Mouse (Mus musculus) midbrain, embryonic 13.5 days (tissue): Measurements from ENCODE around the gene Ltc4s. TPM values are rescaled to one million over a fixed set of nuclear protein-coding genes. Genes with fewer than 3 reads are reported as not detected.

Experiments used
- ATAC-seq: fragments of 200-750 bp; cut with Nextera tagmentation; 2 replicates; pipeline ENCODE4 v1.8.0; 2017; ENCODE audit warnings: mild to moderate bottlenecking, moderate TSS enrichment, moderate library complexity
- H3K27ac ChIP-seq: fragments of 300-500 bp; sonication (generic); 2 replicates; pipeline ENCODE4 v1.5.1; 2015; ENCODE audit warnings: inconsistent platforms, mild to moderate bottlenecking, moderate library complexity
- H3K27me3 ChIP-seq: fragments of 300-500 bp; sonication (generic); 2 replicates; pipeline ENCODE4 v1.6.1; 2015; ENCODE audit warnings: mild to moderate bottlenecking, inconsistent platforms
- H3K36me3 ChIP-seq: fragments of 300-500 bp; sonication (generic); 2 replicates; pipeline ENCODE4 v1.6.1; 2015; ENCODE audit warnings: mild to moderate bottlenecking, inconsistent platforms
- H3K4me1 ChIP-seq: fragments of 300-500 bp; sonication (generic); replicated peaks from 2 replicates; pipeline ENCODE4 v1.6.1; 2015; ENCODE audit warnings: inconsistent platforms
- H3K4me2 ChIP-seq: fragments of 300-500 bp; sonication (generic); replicated peaks from 2 replicates; pipeline ENCODE4 v1.6.1; 2015; ENCODE audit warnings: moderate library complexity, mild to moderate bottlenecking, inconsistent platforms
- H3K4me3 ChIP-seq: fragments of 300-500 bp; sonication (generic); replicated peaks from 2 replicates; pipeline ENCODE4 v1.5.1; 2015; ENCODE audit warnings: mild to moderate bottlenecking, inconsistent platforms
- H3K9ac ChIP-seq: fragments of 300-500 bp; sonication (generic); replicated peaks from 2 replicates; pipeline ENCODE4 v1.6.1; 2015; ENCODE audit warnings: mild to moderate bottlenecking, inconsistent platforms
- H3K9me3 ChIP-seq: fragments of 300-500 bp; sonication (generic); 2 replicates; pipeline ENCODE4 v1.6.1; 2016; ENCODE audit warnings: mild to moderate bottlenecking, inconsistent platforms
- WGBS: fragments of 180-500 bp; shearing (Covaris S2); methylation state at CpG from one replicate; pipeline ENCODE4 v1.1.7; 2015; 5-methylcytosine and 5-hydroxymethylcytosine counted together
- polyA plus RNA-seq: library from polyadenylated mRNA; unstranded; fragments of >200 nt; fragmentation: Nextera tagmentation; extraction: Ambion mirVana; gene quantifications from 2 replicates; pipeline ENCODE4 v1.2.1, GENCODE M21; 2015

The Ltc4s gene
- polyA plus RNA-seq, 1 experiment from 2014 or later: 1.2 TPM

GRCm38 (mm10) chr11:50243926-50244325 is 5.5 kb upstream of the Ltc4s start:
- Histone ChIP-seq H3K36me3 (no peaks in the 10 kb centered on the region), H3K27me3 (0 out of 2 replicates have a peak, but pooled peaks cover 6% of the 10 kb centered on the region), H3K9ac (no peak overlapping the region), H3K4me3 (no peak overlapping the region), H3K27ac (no peak overlapping the region), H3K9me3 (no peaks in the 10 kb centered on the region), H3K4me2 (no peak overlapping the region), H3K4me1 (no peaks in the 10 kb centered on the region)
- 77% methylated on average over 6 of the region's 6 CpGs for WGBS
- no peak for ATAC-seq

GRCm38 (mm10) chr11:50240235-50240911 is 2.0 kb upstream of the Ltc4s start:
- no peak overlapping the region for H3K27ac ChIP-seq

GRCm38 (mm10) chr11:50238821-50239791 is 690 bp upstream of the Ltc4s start:
- no peaks in the 10 kb centered on the region for H3K9me3 ChIP-seq
- peaks cover 44% of the 10 kb centered on the region for H3K27me3 ChIP-seq
- H3K27ac ChIP-seq: no peak overlapping the region
- ATAC-seq: no peak
- peaks cover 20% of the 10 kb centered on the region for H3K4me1 ChIP-seq
- no peak overlapping the region for H3K4me3 ChIP-seq
- no peak overlapping the region for H3K9ac ChIP-seq
- WGBS: 91% methylated on average over 9 of the region's 9 CpGs
- H3K36me3 ChIP-seq: peaks cover 11% of the 10 kb centered on the region
- H3K4me2 ChIP-seq: no peak overlapping the region

More at GRCm38 (mm10) chr11:50240235-50240911, 2.0 kb upstream of the Ltc4s start:
- Histone ChIP-seq H3K27me3 (peaks cover 34% of the 10 kb centered on the region), H3K36me3 (no peaks in the 10 kb centered on the region), H3K4me2 (no peak overlapping the region), H3K4me3 (no peak overlapping the region), H3K9me3 (no peaks in the 10 kb centered on the region), H3K4me1 (peaks cover 20% of the 10 kb centered on the region), H3K9ac (no peak overlapping the region)
- WGBS: 94% methylated on average over 7 of the region's 7 CpGs
- ATAC-seq: no peak

GRCm38 (mm10) chr11:50236937-50237835 is 1.2 kb downstream of the Ltc4s start:
- H3K9me3 ChIP-seq: no peaks in the 10 kb centered on the region
- WGBS: 2% methylated on average over 66 of the region's 66 CpGs
- H3K4me1 ChIP-seq: peaks cover 20% of the 10 kb centered on the region
- H3K27ac ChIP-seq: no peak overlapping the region
- peak overlapping the region; percentile 61 for H3K4me3 ChIP-seq
- ATAC-seq: peak; percentile 77
- H3K36me3 ChIP-seq: peaks cover 30% of the 10 kb centered on the region
- H3K9ac ChIP-seq: peak overlapping the region; percentile 56
- peak overlapping the region; percentile 94 for H3K4me2 ChIP-seq
- peaks cover 44% of the 10 kb centered on the region for H3K27me3 ChIP-seq

GRCm38 (mm10) chr11:50236540-50236936 is 1.9 kb downstream of the Ltc4s start:
- H3K4me3 ChIP-seq: peak overlapping the region; percentile 61
- H3K36me3 ChIP-seq: peaks cover 37% of the 10 kb centered on the region
- no peaks in the 10 kb centered on the region for H3K9me3 ChIP-seq
- H3K4me1 ChIP-seq: peaks cover 20% of the 10 kb centered on the region
- H3K4me2 ChIP-seq: peak overlapping the region; percentile 94
- ATAC-seq: peak; percentile 84
- H3K27me3 ChIP-seq: peaks cover 44% of the 10 kb centered on the region
- under 1% methylated on average over 26 of the region's 27 CpGs for WGBS
- H3K9ac ChIP-seq: peak overlapping the region; percentile 56
- H3K27ac ChIP-seq: 0 out of 2 replicates have a peak overlapping the region, but pooled peaks have one; percentile 4

GRCm38 (mm10) chr11:50234606-50235005 is 3.8 kb downstream of the Ltc4s start:
- Histone ChIP-seq H3K4me1 (peaks cover 29% of the 10 kb centered on the region), H3K9ac (no peak overlapping the region), H3K27ac (no peak overlapping the region), H3K27me3 (peaks cover 49% of the 10 kb centered on the region), H3K9me3 (no peaks in the 10 kb centered on the region), H3K4me2 (no peak overlapping the region), H3K4me3 (no peak overlapping the region), H3K36me3 (peaks cover 42% of the 10 kb centered on the region)
- WGBS: 91% methylated on average over 25 of the region's 25 CpGs
- no peak for ATAC-seq

GRCm38 (mm10) chr11:50233993-50234392 is 4.4 kb downstream of the Ltc4s start:
- H3K36me3 ChIP-seq: peaks cover 42% of the 10 kb centered on the region
- 88% methylated on average over 11 of the region's 11 CpGs for WGBS
- H3K9ac ChIP-seq: no peak overlapping the region
- no peaks in the 10 kb centered on the region for H3K9me3 ChIP-seq
- peaks cover 34% of the 10 kb centered on the region for H3K4me1 ChIP-seq
- H3K27me3 ChIP-seq: peaks cover 46% of the 10 kb centered on the region
- no peak overlapping the region for H3K27ac ChIP-seq
- H3K4me3 ChIP-seq: no peak overlapping the region
- no peak for ATAC-seq
- no peak overlapping the region for H3K4me2 ChIP-seq

GRCm38 (mm10) chr11:50233022-50233421 is 5.4 kb downstream of the Ltc4s start:
- H3K27ac ChIP-seq: no peak overlapping the region
- peaks cover 42% of the 10 kb centered on the region for H3K36me3 ChIP-seq
- H3K4me3 ChIP-seq: no peak overlapping the region
- ATAC-seq: no peak
- peaks cover 41% of the 10 kb centered on the region for H3K27me3 ChIP-seq
- no peak overlapping the region for H3K4me2 ChIP-seq
- H3K9ac ChIP-seq: no peak overlapping the region
- 93% methylated on average over 13 of the region's 13 CpGs for WGBS
- peaks cover 42% of the 10 kb centered on the region for H3K4me1 ChIP-seq
- H3K9me3 ChIP-seq: no peaks in the 10 kb centered on the region

- H3K36me3 ChIP-seq: peaks cover 42% of the 10 kb centered on the region
- WGBS: 17% methylated on average over 8 of the region's 8 CpGs
- peak; percentile 34; the same call in 1 of the 2 replicates for ATAC-seq
- H3K9me3 ChIP-seq: no peaks in the 10 kb centered on the region
- peak overlapping the region; percentile 42 for H3K4me2 ChIP-seq
- peaks cover 27% of the 10 kb centered on the region for H3K27me3 ChIP-seq
- H3K4me1 ChIP-seq: peaks cover 44% of the 10 kb centered on the region
- H3K4me3 ChIP-seq: 0 out of 2 replicates have a peak overlapping the region, but pooled peaks have one; percentile 22
- H3K27ac ChIP-seq: no peak overlapping the region
- 0 out of 2 replicates have a peak overlapping the region, but pooled peaks have one; percentile 32 for H3K9ac ChIP-seq
Measured at GRCm38 (mm10) chr11:50231411-50231810, 7.0 kb downstream of the Ltc4s start.

- H3K27ac ChIP-seq: no peak overlapping the region
- peak overlapping the region; percentile 22; the same call in 1 of the 2 replicates for H3K4me3 ChIP-seq
- ATAC-seq: peak; percentile 38
- peaks cover 44% of the 10 kb centered on the region for H3K4me1 ChIP-seq
- peak overlapping the region; percentile 42 for H3K4me2 ChIP-seq
- 0 out of 2 replicates have a peak overlapping the region, but pooled peaks have one; percentile 32 for H3K9ac ChIP-seq
- H3K9me3 ChIP-seq: no peaks in the 10 kb centered on the region
- peaks cover 42% of the 10 kb centered on the region for H3K36me3 ChIP-seq
- WGBS: 19% methylated on average over 45 of the region's 45 CpGs
- H3K27me3 ChIP-seq: peaks cover 24% of the 10 kb centered on the region
Measured at GRCm38 (mm10) chr11:50230481-50231304, 7.7 kb downstream of the Ltc4s start.
